Mouse (Mus musculus) testis, postnatal 14 days (tissue): Measurements from ENCODE around the gene Dhx40.
A peak's percentile ranks its signal among the peaks of the same experiment; 100 is the strongest.

Experiments used
- DNase-seq: peaks from one replicate; pipeline ENCODE4 v3.0.0; 2021; ENCODE audit warnings: low spot score

The Dhx40 gene

GRCm38 (mm10) chr11:86807505-86807989, at the start of gene Dhx40:
Gene Dhx40 (minus strand): TSS chr11:86807746.
- DNase-seq: peak; percentile 97

DNA sequence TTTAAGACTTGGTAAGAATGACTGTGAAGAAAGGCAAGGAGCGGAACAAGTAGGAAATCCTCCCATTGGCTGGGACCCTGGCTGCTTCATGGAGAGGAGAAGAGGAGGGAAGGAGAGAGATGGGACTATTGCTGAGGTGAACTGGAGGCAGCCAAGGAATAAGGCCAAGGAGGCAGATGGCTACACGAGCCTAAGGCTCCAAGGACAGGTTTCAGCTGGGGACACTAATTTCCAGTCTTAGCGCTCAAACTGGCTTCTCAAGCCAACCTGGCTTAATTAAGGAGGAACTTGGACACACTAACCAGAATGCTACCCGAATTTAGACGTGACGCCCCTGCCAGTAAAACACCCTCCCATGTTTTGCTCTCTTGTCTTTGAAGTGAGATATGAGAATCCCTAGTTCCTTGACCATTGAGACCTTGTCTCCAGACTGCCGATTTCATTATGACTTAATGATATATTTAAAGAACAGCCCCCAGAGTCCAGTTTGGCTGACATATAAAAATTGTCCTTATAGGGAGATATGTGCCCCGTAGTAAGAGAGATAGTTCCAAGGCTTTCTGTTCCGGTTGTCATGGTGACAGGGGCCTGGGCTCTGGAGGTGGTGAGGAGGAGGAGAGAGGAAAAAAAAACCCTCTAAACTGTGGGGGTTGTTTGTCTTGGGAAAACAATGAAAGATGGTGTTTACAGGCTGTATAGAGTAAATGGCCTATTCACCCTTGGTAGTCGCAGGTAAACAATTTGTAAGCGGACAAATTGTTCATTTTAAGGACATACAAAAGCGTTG, 48.3 kb upstream of the Dhx40 start:
- no peak for DNase-seq

DNA sequence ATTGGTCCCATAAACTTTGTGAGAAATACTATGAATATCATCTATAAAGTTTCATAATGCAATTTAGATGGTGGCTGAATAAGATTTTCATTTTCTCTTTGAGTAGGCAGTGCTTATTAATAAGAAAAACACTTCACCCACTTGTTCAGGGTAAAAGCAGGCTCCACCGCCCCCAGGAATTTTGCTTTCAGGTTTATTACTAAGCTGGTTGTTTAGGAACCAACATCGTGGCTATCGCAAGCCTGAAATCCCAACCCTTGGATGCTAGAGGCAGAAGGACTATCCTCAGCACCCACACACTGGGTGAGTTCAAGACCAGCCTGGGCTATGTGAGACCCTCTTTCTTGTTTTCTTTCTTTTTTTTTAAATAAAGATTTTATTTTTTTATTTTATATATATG, 45.5 kb upstream of the Dhx40 start:
- DNase-seq: no peak

GRCm38 (mm10) chr11:86852534-86853054, 45.0 kb upstream of the Dhx40 start:
- DNase-seq: no peak

DNA sequence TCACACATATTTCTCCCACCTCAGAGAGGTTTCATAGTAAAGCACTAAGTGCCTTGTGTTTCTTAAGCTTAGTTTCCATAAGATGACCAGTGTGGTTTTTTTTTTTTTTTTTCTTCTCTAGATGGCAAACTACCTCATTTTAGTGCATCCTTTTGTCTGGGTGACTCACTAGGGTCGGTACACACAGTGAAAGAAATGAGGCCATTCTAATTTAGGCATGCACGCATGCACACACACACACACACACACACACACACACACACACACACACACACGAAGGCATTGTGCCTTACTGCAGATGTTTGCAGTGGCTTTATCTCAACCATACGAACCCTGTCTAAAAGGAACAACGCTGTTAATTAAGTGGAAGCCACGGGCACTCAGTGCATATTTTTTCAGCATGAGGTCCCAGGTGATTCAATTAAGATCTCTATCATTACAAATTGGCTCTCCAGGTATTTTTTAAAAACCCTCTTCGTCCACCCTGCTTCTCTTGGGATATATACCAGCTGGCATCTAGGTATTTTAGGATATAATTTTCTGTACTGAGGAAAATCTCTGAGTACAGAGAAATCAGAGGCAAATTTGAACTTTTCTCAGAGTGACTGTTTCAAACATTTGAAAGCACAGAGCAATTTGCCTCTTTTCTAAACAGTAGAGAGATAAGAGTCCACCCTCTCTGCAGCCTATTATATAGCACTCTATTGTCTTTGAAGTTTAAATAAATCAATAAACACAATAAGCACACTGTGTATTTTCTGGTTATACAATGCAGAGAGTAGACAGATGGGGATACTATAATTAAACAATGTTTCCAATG, 44.4 kb upstream of the Dhx40 start:
- no peak for DNase-seq

DNA sequence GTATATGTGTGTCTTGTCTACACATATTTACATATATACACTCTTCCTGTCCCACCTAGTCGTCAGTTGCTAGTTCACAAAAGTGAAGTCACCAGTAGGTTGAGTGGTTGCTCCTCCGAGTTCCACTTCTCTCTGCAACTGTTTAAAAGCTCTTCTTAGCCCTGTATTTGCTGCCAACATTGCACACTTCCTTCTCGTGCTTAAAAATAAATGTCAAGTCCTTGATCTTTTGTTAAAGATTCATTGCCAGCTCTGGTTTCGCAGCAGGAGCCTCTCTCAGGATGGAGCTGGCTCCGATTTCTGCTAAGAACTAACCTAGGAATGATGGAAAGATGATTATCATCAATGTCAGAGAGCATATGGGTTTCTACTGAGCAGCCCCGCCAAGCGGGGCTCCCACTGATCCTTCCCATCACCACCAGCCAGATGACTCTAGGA, 43.7 kb upstream of the Dhx40 start:
- no peak for DNase-seq

DNA sequence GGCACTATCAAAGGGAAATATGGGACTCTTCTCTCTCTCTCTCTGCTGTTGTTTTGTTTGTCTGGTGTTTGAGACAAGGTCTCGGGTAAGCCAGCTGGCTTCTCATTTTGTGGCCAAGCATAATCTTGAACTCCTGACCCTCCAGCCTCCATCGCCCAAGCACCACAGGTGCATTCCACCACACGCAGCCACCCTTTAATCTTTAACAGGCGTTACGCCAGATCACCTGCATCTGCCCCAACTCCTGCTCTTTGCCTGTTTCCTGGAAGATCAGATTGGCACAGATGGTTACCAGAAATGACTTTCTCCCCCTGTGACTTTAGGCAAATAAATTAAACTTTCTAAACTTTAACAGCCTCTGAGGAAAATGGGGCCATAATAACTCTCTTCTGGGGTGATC, 36.3 kb upstream of the Dhx40 start:
- DNase-seq: no peak

GRCm38 (mm10) chr11:86841261-86841660, 33.7 kb upstream of the Dhx40 start:
- no peak for DNase-seq

- DNase-seq: peak; percentile 51
These were observed 33.1 kb upstream of the Dhx40 start for GRCm38 (mm10) chr11:86840511-86841154.

- DNase-seq: no peak
These were observed 32.3 kb upstream of the Dhx40 start for GRCm38 (mm10) chr11:86839716-86840447.

GRCm38 (mm10) chr11:86838792-86839191, 31.2 kb upstream of the Dhx40 start:
- no peak for DNase-seq

DNA sequence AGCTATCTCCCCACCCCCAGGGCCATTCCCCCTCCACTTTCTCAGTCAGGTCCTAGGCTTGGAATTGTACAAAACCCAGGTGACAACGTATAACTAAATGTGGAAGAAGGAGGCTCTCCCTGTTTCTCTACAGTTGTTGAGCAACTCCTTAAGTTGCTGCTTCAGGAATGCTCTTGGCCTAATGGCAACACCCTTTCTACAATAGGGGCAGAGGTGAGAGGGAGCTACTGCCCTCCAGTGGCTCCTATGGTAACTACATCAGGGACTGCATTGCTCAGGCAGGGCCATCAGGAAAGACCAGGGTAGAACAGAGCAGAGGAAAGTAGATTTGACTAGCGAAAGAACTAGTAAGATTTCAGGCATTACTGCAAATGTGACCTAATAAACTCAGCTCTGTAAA, 28.8 kb upstream of the Dhx40 start:
- DNase-seq: peak; percentile 66

DNA sequence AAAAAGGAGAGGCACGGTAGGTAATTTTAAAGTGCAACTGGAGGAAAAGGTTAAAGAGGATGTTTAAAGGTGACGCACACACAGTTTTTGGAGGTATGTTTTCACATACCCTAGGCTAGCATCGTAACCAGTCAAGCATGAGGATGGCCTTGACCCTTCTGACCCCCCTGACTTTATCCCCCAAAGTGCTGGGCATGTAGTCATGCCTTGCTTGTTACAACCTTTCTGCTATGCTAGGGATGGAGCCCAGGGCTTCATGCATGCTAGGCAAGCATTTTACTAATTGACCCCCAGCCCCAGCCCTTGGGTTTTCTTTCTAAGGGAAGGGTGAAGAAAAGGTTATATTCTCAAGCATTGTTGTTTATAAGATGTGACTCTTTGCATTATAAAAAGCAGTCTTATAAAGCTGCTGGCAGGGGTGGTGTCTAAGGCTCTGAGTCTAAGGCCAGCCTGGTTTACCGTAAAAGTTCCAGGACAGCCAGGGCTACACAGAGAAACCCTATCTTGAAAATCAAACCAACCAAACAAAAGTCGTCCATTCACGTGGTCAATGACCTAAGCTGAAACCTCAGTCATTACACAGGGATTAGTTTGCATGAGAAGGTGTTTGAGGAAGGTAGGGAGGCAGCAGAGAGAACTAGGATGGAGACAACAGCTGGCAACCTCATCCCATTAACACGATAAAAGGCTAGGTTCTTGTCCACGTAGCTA, 27.2 kb upstream of the Dhx40 start:
- no peak for DNase-seq

- no peak for DNase-seq
These were observed 26.5 kb upstream of the Dhx40 start for GRCm38 (mm10) chr11:86834050-86834449.

DNA sequence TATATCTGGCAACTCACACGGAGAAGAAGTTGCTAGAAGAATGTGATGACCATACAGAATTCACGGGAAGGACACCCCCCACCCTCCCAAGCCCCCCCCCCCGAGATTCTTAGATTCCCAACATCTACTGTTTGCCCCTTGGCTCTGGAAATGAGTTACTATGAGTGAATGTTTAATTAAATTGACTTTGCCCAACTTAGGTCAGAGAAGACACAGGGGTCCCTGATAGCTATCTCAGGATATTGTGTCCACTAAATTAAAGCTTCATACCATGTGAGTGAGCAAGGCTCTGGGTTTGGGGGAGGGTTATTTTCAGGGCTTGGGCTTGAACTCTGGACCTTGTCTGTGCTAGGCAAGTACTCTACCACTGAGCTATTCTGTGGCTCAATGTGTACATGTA, 25.6 kb upstream of the Dhx40 start:
- no peak for DNase-seq

DNA sequence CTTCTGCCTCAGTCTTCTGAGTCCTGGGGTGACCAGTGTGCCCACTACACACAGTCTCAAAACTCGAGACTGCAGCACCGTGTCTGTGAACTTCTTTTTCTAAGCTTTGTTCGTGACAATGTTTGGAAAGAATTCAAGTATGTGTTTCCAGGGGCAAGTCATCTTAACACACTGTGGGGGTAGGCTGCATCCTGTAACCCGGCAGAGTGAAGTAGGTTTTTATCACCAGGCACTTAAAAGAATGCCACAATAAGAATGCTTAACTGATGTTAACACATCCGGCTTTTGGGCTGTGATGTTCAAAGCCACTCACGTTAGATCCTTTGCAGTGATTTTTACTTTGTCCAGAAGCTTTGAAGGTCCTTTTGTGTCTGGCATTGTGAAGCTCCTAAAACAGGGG, 20.9 kb upstream of the Dhx40 start:
- no peak for DNase-seq

GRCm38 (mm10) chr11:86827476-86828245, 20.1 kb upstream of the Dhx40 start:
- DNase-seq: no peak

- DNase-seq: no peak
These were observed 16.9 kb upstream of the Dhx40 start for GRCm38 (mm10) chr11:86824433-86824832.

DNA sequence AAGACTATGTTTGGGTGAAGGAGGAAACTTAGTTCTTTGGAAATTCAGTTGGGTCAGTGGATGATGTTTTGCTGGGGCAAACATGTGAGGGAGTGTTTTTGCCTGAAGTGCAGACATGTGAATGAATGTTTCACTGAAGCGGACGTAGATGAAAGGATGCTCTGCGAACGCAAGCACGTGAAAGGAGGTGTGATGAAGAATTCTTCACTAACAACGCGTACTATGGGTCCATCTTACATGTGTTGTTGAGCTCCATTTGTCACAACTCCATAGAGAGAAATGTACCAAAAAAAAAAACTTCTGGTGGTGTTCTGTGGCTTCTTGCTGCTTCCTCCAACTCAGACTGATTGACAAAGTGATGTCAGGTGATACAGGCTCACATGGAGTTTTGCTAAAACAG, 15.0 kb upstream of the Dhx40 start:
- DNase-seq: no peak

DNA sequence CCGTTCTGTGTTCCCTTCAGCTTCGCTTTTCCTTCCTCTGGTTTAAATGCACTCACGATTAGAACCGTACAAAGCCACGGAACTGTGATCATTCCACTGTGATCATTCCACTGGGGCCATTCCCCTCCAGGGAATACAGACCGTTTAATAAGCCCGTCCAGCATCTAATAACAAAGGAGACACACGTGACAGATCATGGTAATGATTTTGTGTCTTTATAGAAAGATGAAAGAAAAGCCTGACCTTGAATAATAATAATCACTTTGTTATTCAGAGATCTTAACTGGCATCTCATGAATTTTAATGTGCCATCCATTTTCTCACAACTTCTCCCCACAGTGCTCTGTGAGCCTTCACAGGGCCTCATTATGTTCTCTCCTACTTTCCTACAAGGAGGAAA, 12.0 kb upstream of the Dhx40 start:
- DNase-seq: no peak
